Mouse (Mus musculus) layer of hippocampus, postnatal 36 days (tissue): ENCODE results near the gene Ube2d3. TPM values are rescaled to one million over a fixed set of nuclear protein-coding genes. Genes with fewer than 3 reads are reported as not detected.
"Not testable (repeated sequence)": the region's sequence is repeated elsewhere in the genome, so short reads cannot be mapped to it uniquely, and the experiment has no call there.

Experiments
- DNase-seq, 2 experiments: peaks; one replicate each; pipeline ENCODE4 v3.0.0; 2022
- total RNA-seq, 2 experiments: library from RNA; stranded (reverse); gene quantifications; 2 replicates each; pipeline ENCODE4 v1.2.3; 2021

Ube2d3 gene
- total RNA-seq, 2 experiments from 2014 or later, result 251 to 252 TPM

GRCm38 (mm10) chr3:135438913-135439531 is 1.1 kb downstream of the Ube2d3 start:
- DNase-seq, result peak; percentile 76 to 77

GRCm38 (mm10) chr3:135439651-135440050 is 1.7 kb downstream of the Ube2d3 start:
- no peak for DNase-seq

GRCm38 (mm10) chr3:135440221-135440620 is 2.3 kb downstream of the Ube2d3 start:
- peak in 1 of 2 experiments; percentile 10 for DNase-seq

GRCm38 (mm10) chr3:135440621-135441020 is 2.7 kb downstream of the Ube2d3 start:
- no peak for DNase-seq

GRCm38 (mm10) chr3:135444930-135445329 is 7.0 kb downstream of the Ube2d3 start:
- DNase-seq, result no peak

- no peak for DNase-seq
These were observed 21.0 kb downstream of the Ube2d3 start for GRCm38 (mm10) chr3:135458981-135459380.

- no peak for DNase-seq
These were observed 30.5 kb downstream of the Ube2d3 start for GRCm38 (mm10) chr3:135468402-135468801.

GRCm38 (mm10) chr3:135469146-135469545 is 31.2 kb downstream of the Ube2d3 start:
- DNase-seq, result no peak

GRCm38 (mm10) chr3:135469974-135470373 is 32.0 kb downstream of the Ube2d3 start:
- peak in 1 of 2 experiments; percentile 25 for DNase-seq

GRCm38 (mm10) chr3:135470823-135471222 is 32.9 kb downstream of the Ube2d3 start:
- no peak for DNase-seq

GRCm38 (mm10) chr3:135475025-135475424 is 37.1 kb downstream of the Ube2d3 start:
- no peak for DNase-seq

- DNase-seq, result peak in 1 of 2 experiments; percentile 16
These were observed 38.3 kb downstream of the Ube2d3 start for GRCm38 (mm10) chr3:135476286-135476685.

- DNase-seq, result no peak
These were observed 39.0 kb downstream of the Ube2d3 start for GRCm38 (mm10) chr3:135476977-135477376.

GRCm38 (mm10) chr3:135479090-135479489 is 41.1 kb downstream of the Ube2d3 start:
- DNase-seq, result not testable (repeated sequence)

GRCm38 (mm10) chr3:135480767-135481166 is 42.8 kb downstream of the Ube2d3 start:
- no peak for DNase-seq

- no peak for DNase-seq
These were observed 43.7 kb downstream of the Ube2d3 start for GRCm38 (mm10) chr3:135481608-135482007.

- DNase-seq, result not testable (repeated sequence)
These were observed 46.7 kb downstream of the Ube2d3 start for GRCm38 (mm10) chr3:135484650-135485049.

GRCm38 (mm10) chr3:135485128-135485899 is 47.4 kb downstream of the Ube2d3 start, which contains the start of gene Manba:
Gene Manba, plus strand, starts transcription at chr3:135485611.
- DNase-seq, result peak; percentile 61 to 66

- no peak for DNase-seq
These were observed 47.9 kb downstream of the Ube2d3 start for GRCm38 (mm10) chr3:135485900-135486241.

GRCm38 (mm10) chr3:135486351-135486750 is 48.4 kb downstream of the Ube2d3 start:
- no peak for DNase-seq

- DNase-seq, result no peak
These were observed 49.9 kb downstream of the Ube2d3 start for GRCm38 (mm10) chr3:135487803-135488202.

GRCm38 (mm10) chr3:135489865-135490520 is 52.0 kb downstream of the Ube2d3 start:
- DNase-seq, result no peak

- no peak for DNase-seq
These were observed 53.2 kb downstream of the Ube2d3 start for GRCm38 (mm10) chr3:135491102-135491501.
